Mouse (Mus musculus) hindbrain, embryonic 14.5 days (tissue): Measurements from ENCODE around the gene Serpina5. TPM values are rescaled to one million over a fixed set of nuclear protein-coding genes. Genes with fewer than 3 reads are reported as not detected.
"Not testable (repeated sequence)": the region's sequence is repeated elsewhere in the genome, so short reads cannot be mapped to it uniquely, and the experiment has no call there.

Experiments used
- ATAC-seq: fragments of 200-750 bp; cut with Nextera tagmentation; 2 replicates; pipeline ENCODE4 v1.8.0; 2017; ENCODE audit warnings: moderate number of reproducible peaks, mild to moderate bottlenecking, moderate TSS enrichment, moderate library complexity; ENCODE audit not compliant: low FRiP score
- DNase-seq: peaks from one replicate; pipeline ENCODE4 v3.0.0-alpha.2; 2015; ENCODE audit warnings: low spot score
- H3K27ac ChIP-seq: fragments of 300-500 bp; sonication (generic); 2 replicates; pipeline ENCODE4 v1.5.1; 2014; ENCODE audit warnings: mild to moderate bottlenecking, moderate library complexity
- H3K27me3 ChIP-seq: fragments of 300-500 bp; sonication (generic); 2 replicates; pipeline ENCODE4 v1.6.1; 2014; ENCODE audit warnings: mild to moderate bottlenecking, low read length, mixed read lengths; ENCODE audit not compliant: control insufficient read depth, insufficient read depth
- H3K36me3 ChIP-seq: fragments of 300-500 bp; sonication (generic); replicated peaks from 2 replicates; pipeline ENCODE4 v1.6.1; 2014; ENCODE audit not compliant: control insufficient read depth, insufficient read depth
- H3K4me1 ChIP-seq: fragments of 300-500 bp; sonication (generic); replicated peaks from 2 replicates; pipeline ENCODE4 v1.6.1; 2014; ENCODE audit warnings: antibody characterized with exemption, low read length, mixed read lengths; ENCODE audit not compliant: control insufficient read depth, insufficient read depth
- H3K4me2 ChIP-seq: fragments of 300-500 bp; sonication (generic); replicated peaks from 2 replicates; pipeline ENCODE4 v1.6.1; 2014; ENCODE audit warnings: mild to moderate bottlenecking, moderate library complexity
- H3K4me3 ChIP-seq: fragments of 300-500 bp; sonication (generic); replicated peaks from 2 replicates; pipeline ENCODE4 v1.5.1; 2014; ENCODE audit warnings: mild to moderate bottlenecking, low read length
- H3K9ac ChIP-seq: fragments of 300-500 bp; sonication (generic); 2 replicates; pipeline ENCODE4 v1.6.1; 2014
- H3K9me3 ChIP-seq: fragments of 300-500 bp; sonication (generic); 2 replicates; pipeline ENCODE4 v1.6.1; 2016; ENCODE audit warnings: low read length; ENCODE audit not compliant: control insufficient read depth
- WGBS: fragments of 180-500 bp; shearing (Covaris S2); extraction: QIAGEN DNeasy Blood & Tissue Kit; methylation state at CpG from one replicate; pipeline ENCODE4 v1.1.7; 2014; 5-methylcytosine and 5-hydroxymethylcytosine counted together
- polyA plus RNA-seq: library from polyadenylated mRNA; unstranded; fragments of >200 nt; fragmentation: Nextera tagmentation; extraction: Ambion mirVana; gene quantifications from 2 replicates; pipeline ENCODE4 v1.2.1, GENCODE M21; 2014

The Serpina5 gene
- polyA plus RNA-seq, 1 experiment from 2014 or later, result not detected

DNA sequence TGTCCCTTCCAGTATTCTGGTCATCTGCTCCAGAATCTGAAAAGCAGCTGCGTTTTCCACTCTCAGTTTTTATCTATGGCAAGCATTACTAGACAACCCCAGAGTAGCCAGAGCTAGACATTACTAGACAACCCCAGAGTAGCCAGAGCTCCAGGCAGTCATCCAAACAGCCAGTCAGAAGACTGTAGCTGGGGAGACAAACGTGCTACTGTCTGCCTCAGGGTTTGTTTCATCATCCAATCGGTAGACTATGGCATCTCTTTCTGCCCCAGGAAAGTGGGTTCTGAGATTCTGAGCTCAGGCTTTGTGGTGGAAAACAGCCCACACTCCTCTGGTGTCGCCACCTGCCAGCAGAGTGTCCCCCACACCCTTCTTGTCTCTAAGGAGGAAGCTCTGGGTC lies 33.4 kb upstream of the Serpina5 start:
- WGBS, result 29% methylated on average over 4 of the region's 4 CpGs

DNA sequence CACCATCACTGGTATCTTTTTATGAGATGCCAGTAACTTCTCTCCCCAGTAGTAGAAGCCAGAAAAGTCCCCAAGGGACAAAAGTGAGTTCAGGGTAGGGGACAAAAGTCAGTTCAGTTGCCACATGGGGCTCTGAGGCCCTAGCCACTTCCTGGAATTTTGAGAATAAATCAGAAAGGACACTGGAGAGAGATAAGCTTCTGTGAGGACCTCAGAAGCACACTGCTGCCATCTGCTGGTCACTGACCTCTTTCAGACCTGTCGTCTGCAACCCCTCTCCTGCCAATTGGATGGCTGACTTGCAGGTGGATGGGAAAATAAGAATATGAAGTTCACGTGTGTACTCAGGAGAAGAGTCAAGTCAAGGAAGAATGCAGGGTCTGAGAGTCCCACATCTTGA lies 31.3 kb upstream of the Serpina5 start:
- 5% methylated on average over 2 of the region's 2 CpGs for WGBS
- Histone ChIP-seq H3K9ac (no peak overlapping the region), H3K36me3 (no peaks in the 10 kb centered on the region), H3K4me1 (no peaks in the 10 kb centered on the region), H3K4me3 (no peak overlapping the region), H3K9me3 (no peaks in the 10 kb centered on the region), H3K27ac (no peak overlapping the region), H3K27me3 (no peaks in the 10 kb centered on the region), H3K4me2 (no peak overlapping the region)
- DNase-seq, result peak; percentile 87
- ATAC-seq, result peak; percentile 58; the same call in 1 of the 2 replicates

More for the DNA sequence above, 33.4 kb upstream of the Serpina5 start:
- Histone ChIP-seq H3K36me3 (no peaks in the 10 kb centered on the region), H3K27ac (peak overlapping the region; percentile 48; the same call in 1 of the 2 replicates), H3K4me1 (no peaks in the 10 kb centered on the region), H3K27me3 (no peaks in the 10 kb centered on the region), H3K4me3 (peak overlapping the region; percentile 23), H3K9ac (peak overlapping the region; percentile 37; the same call in 1 of the 2 replicates), H3K9me3 (no peaks in the 10 kb centered on the region), H3K4me2 (peak overlapping the region; percentile 44)
- DNase-seq, result peak; percentile 72
- peak; percentile 85 for ATAC-seq

DNA sequence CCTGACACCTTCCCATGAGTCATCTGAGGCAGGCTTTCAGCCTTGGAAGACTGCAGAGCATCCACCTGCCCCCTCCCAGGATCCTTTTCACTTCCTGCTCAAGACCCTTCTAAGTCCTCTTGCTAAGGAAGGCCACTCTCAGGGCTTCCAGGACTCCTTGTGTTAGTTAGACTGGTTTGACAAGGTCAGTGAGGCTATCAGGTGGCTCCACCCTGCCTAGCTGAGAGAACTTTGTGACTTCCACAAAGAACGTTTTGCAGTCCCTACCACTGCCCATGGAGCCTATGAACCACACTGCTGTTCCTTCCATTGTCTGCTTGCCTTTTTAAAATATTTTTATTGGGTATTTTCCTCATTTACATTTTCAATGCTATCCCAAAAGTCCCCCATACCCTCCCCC lies 29.2 kb upstream of the Serpina5 start:
- Histone ChIP-seq H3K9me3 (no peaks in the 10 kb centered on the region), H3K4me3 (no peak overlapping the region), H3K27ac (no peak overlapping the region), H3K27me3 (no peaks in the 10 kb centered on the region), H3K4me2 (no peak overlapping the region), H3K36me3 (no peaks in the 10 kb centered on the region), H3K4me1 (no peaks in the 10 kb centered on the region), H3K9ac (no peak overlapping the region)
- ATAC-seq (no peak), DNase-seq (no peak)
- WGBS, result 58% methylated on average over 1 of the region's 1 CpGs

DNA sequence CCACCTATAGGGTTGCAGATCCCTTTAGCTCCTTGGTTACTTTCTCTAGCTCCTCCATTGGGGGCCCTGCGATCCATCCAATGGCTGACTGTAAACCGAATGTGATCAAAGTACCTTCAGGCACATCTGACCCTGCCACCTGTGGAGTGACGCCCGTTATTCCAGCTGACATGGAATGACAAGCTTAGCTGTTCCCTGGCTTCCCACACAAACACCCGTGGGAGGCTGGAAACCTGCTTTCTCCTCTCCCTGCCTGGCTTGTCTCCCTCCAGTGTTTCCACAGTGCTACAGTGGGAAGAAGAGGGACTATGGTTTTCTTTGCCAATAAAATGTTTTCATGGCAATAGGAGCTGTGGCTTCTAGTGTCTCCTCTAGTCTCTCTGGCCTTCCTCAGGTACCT lies 28.6 kb upstream of the Serpina5 start:
- Histone ChIP-seq H3K36me3 (no peaks in the 10 kb centered on the region), H3K27ac (no peak overlapping the region), H3K4me3 (no peak overlapping the region), H3K4me2 (no peak overlapping the region), H3K9ac (no peak overlapping the region), H3K4me1 (no peaks in the 10 kb centered on the region), H3K9me3 (no peaks in the 10 kb centered on the region), H3K27me3 (no peaks in the 10 kb centered on the region)
- DNase-seq (no peak), ATAC-seq (no peak)
- whole genome bisulfite sequencing, result 63% methylated on average over 5 of the region's 5 CpGs

DNA sequence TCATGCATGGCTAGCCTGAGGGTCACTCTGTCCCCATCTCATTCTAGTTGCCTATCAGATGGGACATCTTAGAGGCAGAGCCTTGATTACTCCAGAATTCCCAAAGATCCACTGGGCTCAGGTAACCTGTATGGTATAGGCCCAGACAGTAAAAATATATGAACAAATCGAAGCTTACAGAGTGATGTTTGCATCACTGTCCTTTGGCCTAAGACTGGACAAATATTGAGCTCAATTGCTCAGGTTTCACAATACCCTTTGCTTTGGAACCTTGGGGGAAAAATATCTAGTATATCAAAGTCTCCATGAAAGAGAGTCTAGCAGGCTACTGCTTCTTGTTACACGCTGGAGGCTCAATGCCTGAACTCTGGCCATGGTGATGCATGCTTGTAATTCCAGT lies 10.8 kb upstream of the Serpina5 start:
- H3K4me1 ChIP-seq, result no peaks in the 10 kb centered on the region
- H3K4me3 ChIP-seq, result no peak overlapping the region
- no peaks in the 10 kb centered on the region for H3K36me3 ChIP-seq
- ATAC-seq (no peak), DNase-seq (no peak)
- no peak overlapping the region for H3K4me2 ChIP-seq
- H3K27ac ChIP-seq, result no peak overlapping the region
- WGBS, result 81% methylated on average over 2 of the region's 2 CpGs
- no peak overlapping the region for H3K9ac ChIP-seq
- no peaks in the 10 kb centered on the region for H3K9me3 ChIP-seq
- no peaks in the 10 kb centered on the region for H3K27me3 ChIP-seq

DNA sequence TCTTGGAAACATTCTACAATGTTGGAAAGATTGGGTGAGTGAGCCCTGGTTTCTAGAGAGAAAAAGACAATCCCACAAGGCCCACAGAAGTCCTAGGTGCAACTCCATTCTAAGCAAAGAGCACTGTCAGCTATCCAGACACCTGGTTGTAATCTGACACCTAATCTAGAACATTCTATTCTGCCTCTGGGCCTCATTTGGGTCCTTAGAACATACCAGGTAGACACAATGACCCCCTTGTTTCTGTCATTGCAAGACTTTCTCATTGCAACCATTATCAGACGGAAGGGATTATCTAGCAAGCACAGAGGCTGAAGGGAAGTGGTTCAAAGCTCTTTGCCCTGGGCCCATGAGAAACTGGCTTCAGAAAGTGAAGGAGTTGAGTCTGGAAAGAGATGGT lies 9.6 kb upstream of the Serpina5 start:
- Histone ChIP-seq H3K36me3 (no peaks in the 10 kb centered on the region), H3K27me3 (no peaks in the 10 kb centered on the region), H3K4me2 (no peak overlapping the region), H3K9me3 (no peaks in the 10 kb centered on the region), H3K4me1 (no peaks in the 10 kb centered on the region), H3K9ac (no peak overlapping the region), H3K27ac (no peak overlapping the region), H3K4me3 (no peak overlapping the region)
- WGBS, result 92% methylated on average over 1 of the region's 1 CpGs
- no peak for ATAC-seq
- DNase-seq, result no peak

DNA sequence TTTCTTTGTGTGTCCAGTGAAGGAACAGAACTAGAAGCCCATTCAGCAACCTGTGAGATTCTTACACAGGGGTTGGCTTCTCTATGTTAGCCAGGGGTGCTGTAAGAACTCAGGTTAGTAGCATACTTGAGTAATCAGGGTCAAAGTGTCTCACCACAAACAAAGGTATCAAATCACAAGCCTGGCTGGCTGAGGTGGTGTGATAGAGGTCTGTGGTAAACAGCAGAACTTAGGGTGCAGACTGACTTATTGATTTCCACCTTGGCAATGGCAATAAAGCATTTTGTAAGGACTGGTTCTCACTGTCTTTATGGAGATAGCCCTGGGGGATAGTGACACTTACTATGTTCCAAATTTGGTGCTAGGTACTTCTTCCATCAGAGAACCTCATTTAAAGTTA lies 4.9 kb downstream of the Serpina5 start:
- Histone ChIP-seq H3K36me3 (no peaks in the 10 kb centered on the region), H3K9ac (no peak overlapping the region), H3K27me3 (no peaks in the 10 kb centered on the region), H3K4me3 (no peak overlapping the region), H3K27ac (no peak overlapping the region), H3K4me2 (no peak overlapping the region), H3K9me3 (no peaks in the 10 kb centered on the region), H3K4me1 (no peaks in the 10 kb centered on the region)
- no peak for ATAC-seq
- DNase-seq, result no peak

DNA sequence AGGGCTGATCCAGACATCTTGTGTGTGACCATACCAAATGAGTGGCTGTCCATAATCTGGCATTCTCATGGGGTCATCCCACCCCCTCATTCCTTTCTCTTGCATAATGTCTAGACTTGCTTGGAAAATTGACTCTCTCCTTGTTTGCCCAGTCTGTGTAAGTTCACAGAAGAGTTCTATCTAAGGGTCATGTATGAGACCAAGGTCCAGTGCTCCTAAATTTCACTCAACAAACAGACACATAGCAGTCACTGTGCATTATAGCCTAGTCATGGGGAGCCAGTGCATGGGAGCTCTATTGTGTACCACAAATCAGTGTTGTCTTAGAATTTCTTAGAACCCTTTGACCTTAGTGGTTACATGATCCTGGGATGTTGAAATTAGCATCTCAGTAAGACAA lies 6.0 kb downstream of the Serpina5 start:
- no peak for ATAC-seq
- Histone ChIP-seq H3K36me3 (no peaks in the 10 kb centered on the region), H3K9ac (no peak overlapping the region), H3K27me3 (no peaks in the 10 kb centered on the region), H3K4me2 (no peak overlapping the region), H3K4me3 (no peak overlapping the region), H3K27ac (no peak overlapping the region), H3K9me3 (no peaks in the 10 kb centered on the region), H3K4me1 (no peaks in the 10 kb centered on the region)
- no peak for DNase-seq

DNA sequence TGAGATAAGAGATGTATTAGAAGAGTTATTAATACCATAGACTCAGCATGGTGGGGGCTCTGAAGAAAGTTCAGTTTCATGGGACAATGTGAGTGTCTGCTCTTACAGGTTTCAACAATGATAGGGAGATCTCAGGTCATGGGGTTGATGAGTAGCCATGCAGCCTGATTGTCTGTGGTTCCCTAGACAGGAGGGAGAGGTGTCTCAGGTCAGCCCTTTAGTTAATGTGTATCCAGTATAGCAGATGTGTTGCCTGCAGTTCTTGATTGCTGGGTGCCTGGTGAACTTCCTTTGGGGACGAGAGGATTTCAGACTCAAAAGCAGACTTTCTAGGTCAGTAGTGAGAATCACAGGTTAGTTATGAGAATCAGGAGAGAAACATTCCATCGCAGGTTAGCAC lies 7.6 kb downstream of the Serpina5 start:
- ATAC-seq (no peak), DNase-seq (no peak)
- Histone ChIP-seq H3K27ac (no peak overlapping the region), H3K9ac (no peak overlapping the region), H3K4me1 (no peaks in the 10 kb centered on the region), H3K4me2 (no peak overlapping the region), H3K4me3 (no peak overlapping the region), H3K36me3 (no peaks in the 10 kb centered on the region), H3K9me3 (no peaks in the 10 kb centered on the region), H3K27me3 (no peaks in the 10 kb centered on the region)
- WGBS, result 92% methylated on average over 2 of the region's 2 CpGs

DNA sequence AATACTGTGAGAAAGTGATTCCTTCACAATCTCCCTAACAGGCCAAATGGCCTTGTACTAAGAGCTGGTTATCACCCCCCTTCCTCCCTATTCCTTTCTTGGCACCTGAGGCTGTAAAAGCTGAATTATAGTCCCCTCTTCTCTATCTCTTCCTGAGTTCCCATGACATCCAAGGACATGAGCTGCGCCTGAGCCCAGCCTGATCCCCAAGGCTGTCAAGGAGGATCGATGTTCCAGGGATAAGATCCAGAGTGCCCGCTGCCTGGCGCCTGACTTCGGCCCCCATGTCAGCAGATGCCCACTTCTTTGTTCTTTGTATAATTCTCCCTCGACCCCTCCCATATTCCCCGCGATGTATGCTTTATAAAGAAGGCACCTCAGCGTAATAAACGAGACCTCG lies 11.4 kb downstream of the Serpina5 start, which contains the start of gene Serpina3a:
TSS of gene Serpina3a (plus strand) at position 392 of the 400 bp plus-strand sequence.
- H3K36me3 ChIP-seq, H3K4me3 ChIP-seq, H3K4me2 ChIP-seq, H3K27me3 ChIP-seq, H3K4me1 ChIP-seq, H3K27ac ChIP-seq, H3K9me3 ChIP-seq, DNase-seq, H3K9ac ChIP-seq, ATAC-seq: not testable (repeated sequence)
- WGBS, result 90% methylated on average over 11 of the region's 11 CpGs
